Mouse (Mus musculus): ENCODE results near the gene Ptpn1. TPM values are rescaled to one million over a fixed set of nuclear protein-coding genes. Genes with fewer than 3 reads are reported as not detected.

Ptpn1 gene
- polyA plus RNA-seq, 1 experiment from 2014 or later, result 42.1 TPM

- no peak overlapping the region for H3K9ac ChIP-seq
- H3K27ac ChIP-seq (replicated peaks), result no peak overlapping the region
- H3K36me3 ChIP-seq, result no peaks in the 10 kb centered on the region
- peaks cover 18% of the 10 kb centered on the region for H3K4me1 ChIP-seq
- H3K27me3 ChIP-seq (replicated peaks), result peaks cover 63% of the 10 kb centered on the region
- 51% methylated on average over 9 of the region's 9 CpGs for WGBS
- H3K9me3 ChIP-seq, result 0 out of 2 replicates have a peak, but pooled peaks cover 6% of the 10 kb centered on the region
- no peak for ATAC-seq (ENCODE audit: extremely low read depth, insufficient number of reproducible peaks, low FRiP score, low TSS enrichment)
- no peak overlapping the region for H3K4me2 ChIP-seq
- H3K4me3 ChIP-seq, result no peak overlapping the region
These were observed 29.6 kb upstream of the Ptpn1 start for GRCm38 (mm10) chr2:167902116-167902703.

GRCm38 (mm10) chr2:167903242-167903952 lies 28.5 kb upstream of the Ptpn1 start:
- H3K36me3 ChIP-seq, result no peaks in the 10 kb centered on the region
- H3K4me2 ChIP-seq, result no peak overlapping the region
- peaks cover 64% of the 10 kb centered on the region for H3K27me3 ChIP-seq (replicated peaks)
- no peak for ATAC-seq (ENCODE audit: extremely low read depth, insufficient number of reproducible peaks, low FRiP score, low TSS enrichment)
- no peak overlapping the region for H3K27ac ChIP-seq (replicated peaks)
- 0 out of 2 replicates have a peak, but pooled peaks cover 6% of the 10 kb centered on the region for H3K9me3 ChIP-seq
- H3K4me1 ChIP-seq, result peaks cover 18% of the 10 kb centered on the region
- H3K4me3 ChIP-seq, result no peak overlapping the region
- no peak overlapping the region for H3K9ac ChIP-seq
- WGBS, result 69% methylated on average over 11 of the region's 11 CpGs

GRCm38 (mm10) chr2:167904621-167905367 lies 27.1 kb upstream of the Ptpn1 start:
- Histone ChIP-seq H3K27me3 (replicated peaks) (peaks cover 59% of the 10 kb centered on the region), H3K9me3 (0 out of 2 replicates have a peak, but pooled peaks cover 6% of the 10 kb centered on the region), H3K4me1 (peaks cover 13% of the 10 kb centered on the region), H3K4me3 (no peak overlapping the region), H3K4me2 (no peak overlapping the region), H3K27ac (replicated peaks) (no peak overlapping the region), H3K9ac (no peak overlapping the region), H3K36me3 (no peaks in the 10 kb centered on the region)
- ATAC-seq (ENCODE audit: extremely low read depth, insufficient number of reproducible peaks, low FRiP score, low TSS enrichment), result no peak
- whole genome bisulfite sequencing, result 72% methylated on average over 12 of the region's 12 CpGs

- H3K4me3 ChIP-seq, result no peak overlapping the region
- peaks cover 6% of the 10 kb centered on the region for H3K4me1 ChIP-seq
- H3K27me3 ChIP-seq (replicated peaks), result peaks cover 59% of the 10 kb centered on the region
- H3K9ac ChIP-seq, result no peak overlapping the region
- ATAC-seq (ENCODE audit: extremely low read depth, insufficient number of reproducible peaks, low FRiP score, low TSS enrichment), result no peak
- no peak overlapping the region for H3K4me2 ChIP-seq
- 0 out of 2 replicates have a peak, but pooled peaks cover 6% of the 10 kb centered on the region for H3K9me3 ChIP-seq
- no peak overlapping the region for H3K27ac ChIP-seq (replicated peaks)
- 43% methylated on average over 8 of the region's 8 CpGs for WGBS
- no peaks in the 10 kb centered on the region for H3K36me3 ChIP-seq
These were observed 26.3 kb upstream of the Ptpn1 start for GRCm38 (mm10) chr2:167905561-167905960.

GRCm38 (mm10) chr2:167906729-167907128 lies 25.1 kb upstream of the Ptpn1 start:
- Histone ChIP-seq H3K9me3 (0 out of 2 replicates have a peak, but pooled peaks cover 6% of the 10 kb centered on the region), H3K9ac (no peak overlapping the region), H3K27me3 (replicated peaks) (peaks cover 51% of the 10 kb centered on the region), H3K4me3 (no peak overlapping the region), H3K36me3 (no peaks in the 10 kb centered on the region), H3K4me2 (no peak overlapping the region), H3K27ac (replicated peaks) (no peak overlapping the region), H3K4me1 (peaks cover 6% of the 10 kb centered on the region; the same call in 1 of the 2 replicates)
- no peak for ATAC-seq (ENCODE audit: extremely low read depth, insufficient number of reproducible peaks, low FRiP score, low TSS enrichment)

- no peaks in the 10 kb centered on the region for H3K36me3 ChIP-seq
- peaks cover 27% of the 10 kb centered on the region for H3K27me3 ChIP-seq (replicated peaks)
- ATAC-seq (ENCODE audit: extremely low read depth, insufficient number of reproducible peaks, low FRiP score, low TSS enrichment), result no peak
- no peak overlapping the region for H3K27ac ChIP-seq (replicated peaks)
- peaks cover 21% of the 10 kb centered on the region for H3K9me3 ChIP-seq
- H3K4me2 ChIP-seq, result no peak overlapping the region
- no peaks in the 10 kb centered on the region for H3K4me1 ChIP-seq
- no peak overlapping the region for H3K9ac ChIP-seq
- H3K4me3 ChIP-seq, result no peak overlapping the region
- WGBS, result 68% methylated on average over 11 of the region's 11 CpGs
These were observed 22.2 kb upstream of the Ptpn1 start for GRCm38 (mm10) chr2:167909531-167910177.

GRCm38 (mm10) chr2:167910178-167910540 lies 21.7 kb upstream of the Ptpn1 start:
- no peak for ATAC-seq (ENCODE audit: extremely low read depth, insufficient number of reproducible peaks, low FRiP score, low TSS enrichment)
- H3K9me3 ChIP-seq, result peaks cover 18% of the 10 kb centered on the region
- WGBS, result 45% methylated on average over 3 of the region's 3 CpGs
- no peaks in the 10 kb centered on the region for H3K4me1 ChIP-seq
- H3K36me3 ChIP-seq, result no peaks in the 10 kb centered on the region
- no peak overlapping the region for H3K4me3 ChIP-seq
- H3K9ac ChIP-seq, result no peak overlapping the region
- peaks cover 25% of the 10 kb centered on the region for H3K27me3 ChIP-seq (replicated peaks)
- no peak overlapping the region for H3K27ac ChIP-seq (replicated peaks)
- no peak overlapping the region for H3K4me2 ChIP-seq

GRCm38 (mm10) chr2:167911511-167911910 lies 20.3 kb upstream of the Ptpn1 start:
- Histone ChIP-seq H3K9me3 (peaks cover 14% of the 10 kb centered on the region), H3K4me3 (no peak overlapping the region), H3K36me3 (no peaks in the 10 kb centered on the region), H3K4me2 (no peak overlapping the region), H3K27me3 (replicated peaks) (peaks cover 15% of the 10 kb centered on the region), H3K27ac (replicated peaks) (no peak overlapping the region), H3K9ac (no peak overlapping the region), H3K4me1 (no peaks in the 10 kb centered on the region)
- no peak for ATAC-seq (ENCODE audit: extremely low read depth, insufficient number of reproducible peaks, low FRiP score, low TSS enrichment)
- WGBS, result 88% methylated on average over 5 of the region's 5 CpGs

GRCm38 (mm10) chr2:167919081-167919480 lies 12.8 kb upstream of the Ptpn1 start:
- no peaks in the 10 kb centered on the region for H3K27me3 ChIP-seq (replicated peaks)
- no peak overlapping the region for H3K4me2 ChIP-seq
- peaks cover 12% of the 10 kb centered on the region for H3K4me1 ChIP-seq
- no peaks in the 10 kb centered on the region for H3K36me3 ChIP-seq
- WGBS, result 55% methylated on average over 1 of the region's 1 CpGs
- no peaks in the 10 kb centered on the region for H3K9me3 ChIP-seq
- H3K9ac ChIP-seq, result no peak overlapping the region
- ATAC-seq (ENCODE audit: extremely low read depth, insufficient number of reproducible peaks, low FRiP score, low TSS enrichment), result no peak
- no peak overlapping the region for H3K27ac ChIP-seq (replicated peaks)
- no peak overlapping the region for H3K4me3 ChIP-seq

- Histone ChIP-seq H3K27me3 (replicated peaks) (no peaks in the 10 kb centered on the region), H3K27ac (replicated peaks) (no peak overlapping the region), H3K9ac (no peak overlapping the region), H3K4me1 (peaks cover 21% of the 10 kb centered on the region), H3K4me2 (no peak overlapping the region), H3K36me3 (no peaks in the 10 kb centered on the region), H3K4me3 (no peak overlapping the region), H3K9me3 (no peaks in the 10 kb centered on the region)
- no peak for ATAC-seq (ENCODE audit: extremely low read depth, insufficient number of reproducible peaks, low FRiP score, low TSS enrichment)
- WGBS, result 53% methylated on average over 11 of the region's 11 CpGs
These were observed 11.8 kb upstream of the Ptpn1 start for GRCm38 (mm10) chr2:167920041-167920440.

GRCm38 (mm10) chr2:167920960-167921495 lies 10.8 kb upstream of the Ptpn1 start:
- no peak overlapping the region for H3K9ac ChIP-seq
- H3K27ac ChIP-seq (replicated peaks), result no peak overlapping the region
- H3K4me1 ChIP-seq, result peaks cover 28% of the 10 kb centered on the region
- H3K4me2 ChIP-seq, result no peak overlapping the region
- H3K9me3 ChIP-seq, result no peaks in the 10 kb centered on the region
- ATAC-seq (ENCODE audit: extremely low read depth, insufficient number of reproducible peaks, low FRiP score, low TSS enrichment), result no peak
- H3K4me3 ChIP-seq, result no peak overlapping the region
- H3K36me3 ChIP-seq, result no peaks in the 10 kb centered on the region
- 85% methylated on average over 9 of the region's 9 CpGs for whole genome bisulfite sequencing
- no peaks in the 10 kb centered on the region for H3K27me3 ChIP-seq (replicated peaks)
